ENCODE assay signal across 9 mouse cellular contexts in the genomic region with DNA sequence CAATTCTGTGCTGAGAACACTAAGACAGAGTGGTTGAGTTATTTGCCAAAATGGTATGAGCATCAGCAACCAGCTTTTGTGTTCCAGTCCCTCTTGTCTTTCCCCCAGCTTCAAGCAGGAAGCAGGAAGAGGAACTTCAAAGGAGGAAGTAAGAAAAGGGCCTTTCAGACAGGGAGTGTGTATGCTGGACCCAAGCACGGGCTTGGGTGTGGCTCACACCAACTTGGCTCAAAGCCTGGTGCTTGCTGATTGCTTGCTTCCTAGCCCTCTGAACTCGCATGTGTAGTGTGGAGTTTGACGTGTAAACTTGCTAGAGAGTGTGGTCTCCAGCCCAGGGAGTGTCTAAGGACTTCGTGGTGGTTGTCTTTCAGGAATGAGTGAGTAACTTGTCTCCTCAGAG.
DNase-seq lines count a peak whose midpoint lies in the region; ATAC-seq lines count a peak whose summit lies in the region.
"Had no signal": no experiment of that assay in that cellular context is flagged by ENCODE, and none has a peak within 500 bp of the region (broad histone marks: within the 10 kb centered on the region; RNA-seq: fewer than 3 reads in every experiment).

No protein-coding gene starts in this region.

- H3K27me3 ChIP-seq in heart, embryonic 14.5 days (ENCODE audit: control insufficient read depth, insufficient read depth, low read length): no peaks in the 10 kb centered on the region
- H3K27me3 ChIP-seq in limb, embryonic 15.5 days: no peaks in the 10 kb centered on the region
- 0 out of 2 replicates have a peak, but pooled peaks cover 7% of the 10 kb centered on the region for H3K27me3 ChIP-seq in forebrain, embryonic 13.5 days
- H3K27me3 ChIP-seq: limb, embryonic 12.5 days had no signal

- H3K9ac ChIP-seq in heart, embryonic 14.5 days (ENCODE audit: low read length): no peak overlapping the region
- H3K9ac ChIP-seq in limb, embryonic 15.5 days: no peak overlapping the region
- H3K9ac ChIP-seq in forebrain, embryonic 13.5 days: no peak overlapping the region
- H3K9ac ChIP-seq: limb, embryonic 12.5 days had no signal

- DNase-seq in 416B (ENCODE audit: low read depth): peak; percentile 60
- DNase-seq in adrenal gland, postnatal 10 days: peak; percentile 41
- peak; percentile 28 for DNase-seq in naive thymus-derived CD4-positive, alpha-beta T cell, adult 2 months (ENCODE audit: low read depth)

- no peak overlapping the region for H3K4me3 ChIP-seq in heart, embryonic 14.5 days (ENCODE audit: control insufficient read depth in 1 of 2, insufficient read depth in 1 of 2, low read depth in 1 of 2, low read length in 2 of 2)
- H3K4me3 ChIP-seq in limb, embryonic 15.5 days: no peak overlapping the region
- no peak overlapping the region for H3K4me3 ChIP-seq in forebrain, embryonic 13.5 days
- H3K4me3 ChIP-seq: limb, embryonic 12.5 days had no signal

- WGBS in heart, embryonic 14.5 days: 14% methylated on average over 4 of the region's 4 CpGs
- 42% methylated on average over 4 of the region's 4 CpGs for WGBS in limb, embryonic 15.5 days
- 67% methylated on average over 4 of the region's 4 CpGs for WGBS in forebrain, embryonic 13.5 days

- peaks cover 9 to 12% of the 10 kb centered on the region in 2 experiments for H3K4me1 ChIP-seq in heart, embryonic 14.5 days (ENCODE audit: control insufficient read depth in 2 of 2, insufficient read depth in 2 of 2, low read length in 2 of 2)
- peaks cover 7% of the 10 kb centered on the region; the same call in 1 of the 2 replicates for H3K4me1 ChIP-seq in limb, embryonic 15.5 days
- H3K4me1 ChIP-seq in forebrain, embryonic 13.5 days: 0 out of 2 replicates have a peak, but pooled peaks cover 8% of the 10 kb centered on the region

- H3K4me2 ChIP-seq in heart, embryonic 14.5 days (ENCODE audit: low read length): peak overlapping the region; percentile 9; the same call in 1 of the 2 replicates
- H3K4me2 ChIP-seq in limb, embryonic 15.5 days: no peak overlapping the region
- no peak overlapping the region for H3K4me2 ChIP-seq in forebrain, embryonic 13.5 days
- H3K4me2 ChIP-seq: limb, embryonic 12.5 days had no signal

- peak; percentile 66 for ATAC-seq in heart, embryonic 14.5 days (ENCODE audit: insufficient number of reproducible peaks, insufficient read depth, low FRiP score, low read depth)
- ATAC-seq in limb, embryonic 15.5 days (ENCODE audit: insufficient number of reproducible peaks, low FRiP score, low TSS enrichment, low read depth): no peak
- no peak for ATAC-seq in erythroid progenitor cell, adult 5-6 weeks (replicated peaks; ENCODE audit: low FRiP score, poor library complexity, severe bottlenecking)
- no peak for ATAC-seq in erythroblast, adult 5-6 weeks (replicated peaks; ENCODE audit: low FRiP score, poor library complexity, severe bottlenecking)
- no peak for ATAC-seq in forebrain, embryonic 13.5 days

- no peaks in the 10 kb centered on the region for H3K9me3 ChIP-seq in heart, embryonic 14.5 days (ENCODE audit: control insufficient read depth, low read length)
- no peaks in the 10 kb centered on the region for H3K9me3 ChIP-seq in limb, embryonic 15.5 days
- H3K9me3 ChIP-seq in forebrain, embryonic 13.5 days (replicated peaks): no peaks in the 10 kb centered on the region
- H3K9me3 ChIP-seq: limb, embryonic 12.5 days had no signal

- no peaks in the 10 kb centered on the region for H3K36me3 ChIP-seq in heart, embryonic 14.5 days (ENCODE audit: control insufficient read depth, insufficient read depth, low read length)
- no peaks in the 10 kb centered on the region for H3K36me3 ChIP-seq in limb, embryonic 15.5 days
- H3K36me3 ChIP-seq in forebrain, embryonic 13.5 days (ENCODE audit: poor library complexity, severe bottlenecking): no peaks in the 10 kb centered on the region
- H3K36me3 ChIP-seq: limb, embryonic 12.5 days had no signal

- peak overlapping the region in 1 of 2 experiments; percentile 42; a peak in 1 of 4 replicates for H3K27ac ChIP-seq in heart, embryonic 14.5 days (replicated peaks in 1 of 2; ENCODE audit: control insufficient read depth in 1 of 2, insufficient read depth in 1 of 2, low read depth in 2 of 2, low read length in 2 of 2)
- H3K27ac ChIP-seq in limb, embryonic 15.5 days: peak overlapping the region; percentile 12
- H3K27ac ChIP-seq in forebrain, embryonic 13.5 days: no peak overlapping the region
- H3K27ac ChIP-seq: limb, embryonic 12.5 days had no signal
